Mouse (Mus musculus): ENCODE results near the gene Tmem108. TPM values are rescaled to one million over a fixed set of nuclear protein-coding genes. Genes with fewer than 3 reads are reported as not detected.

Tmem108 gene
- polyA plus RNA-seq, 1 experiment from 2014 or later: not detected

- ATAC-seq: no peak
Observed at GRCm38 (mm10) chr9:103525041-103525537, 236.5 kb downstream of the Tmem108 start.

GRCm38 (mm10) chr9:103524600-103524999 is 237.0 kb downstream of the Tmem108 start:
- ChIA-PET POLR2A (no interaction called here), CTCF (no interaction called here)
- TF ChIP-seq CTCF (IDR thresholded peaks at IDR 0.05): no peak
- DNase-seq (ENCODE audit: low read depth, low spot score) (no peak), ATAC-seq (no peak)
- peaks cover 13% of the 10 kb centered on the region for H3K27me3 ChIP-seq
- in situ Hi-C loops (cut with MboI; ENCODE audit: low pct_unique_long_range_greater_than_20kb): no loop called here

More at GRCm38 (mm10) chr9:103525041-103525537, 236.5 kb downstream of the Tmem108 start:
- H3K27me3 ChIP-seq: peaks cover 13% of the 10 kb centered on the region
- in situ Hi-C loops (cut with MboI; ENCODE audit: low pct_unique_long_range_greater_than_20kb): no loop called here
- CTCF ChIA-PET: no interaction called here
- TF ChIP-seq CTCF (IDR thresholded peaks at IDR 0.05): no peak
- POLR2A ChIA-PET: no interaction called here
- no peak for DNase-seq (ENCODE audit: low read depth, low spot score)

- CTCF ChIA-PET: no interaction called here
- in situ Hi-C loops (cut with MboI; ENCODE audit: low pct_unique_long_range_greater_than_20kb): no loop called here
- TF ChIP-seq CTCF (IDR thresholded peaks at IDR 0.05): no peak
- ATAC-seq (no peak), DNase-seq (ENCODE audit: low read depth, low spot score) (no peak)
- POLR2A ChIA-PET: interaction anchor here (0.7 kb wide), 1 partner anchor 179 kb away, joined by 4 read pairs; no protein-coding TSS in a partner anchor
- peaks cover 11% of the 10 kb centered on the region for H3K27me3 ChIP-seq
Observed at GRCm38 (mm10) chr9:103523742-103524403, 237.8 kb downstream of the Tmem108 start.

GRCm38 (mm10) chr9:103523008-103523407 is 238.6 kb downstream of the Tmem108 start:
- ChIA-PET CTCF (no interaction called here), POLR2A (interaction anchor here (0.7 kb wide), 1 partner anchor 178 kb away, joined by 4 read pairs; no protein-coding TSS in a partner anchor)
- in situ Hi-C loops (cut with MboI; ENCODE audit: low pct_unique_long_range_greater_than_20kb): no loop called here
- ATAC-seq (no peak), DNase-seq (ENCODE audit: low read depth, low spot score) (no peak)
- no peak for TF ChIP-seq CTCF (IDR thresholded peaks at IDR 0.05)
- H3K27me3 ChIP-seq: peaks cover 7% of the 10 kb centered on the region

- ATAC-seq (no peak), DNase-seq (ENCODE audit: low read depth, low spot score) (no peak)
- in situ Hi-C loops (cut with MboI; ENCODE audit: low pct_unique_long_range_greater_than_20kb): no loop called here
- no peaks in the 10 kb centered on the region for H3K27me3 ChIP-seq
- ChIA-PET CTCF (no interaction called here), POLR2A (no interaction called here)
- no peak for TF ChIP-seq CTCF (IDR thresholded peaks at IDR 0.05)
Observed at GRCm38 (mm10) chr9:103513884-103514283, 247.8 kb downstream of the Tmem108 start.

- H3K27me3 ChIP-seq: no peaks in the 10 kb centered on the region
- CTCF ChIA-PET: no interaction called here
- in situ Hi-C loops (cut with MboI; ENCODE audit: low pct_unique_long_range_greater_than_20kb): no loop called here
- ATAC-seq (no peak), DNase-seq (ENCODE audit: low read depth, low spot score) (no peak)
- POLR2A ChIA-PET: no interaction called here
- no peak for TF ChIP-seq CTCF (IDR thresholded peaks at IDR 0.05)
Observed at GRCm38 (mm10) chr9:103512257-103512656, 249.4 kb downstream of the Tmem108 start.

- ChIA-PET POLR2A (no interaction called here), CTCF (interaction anchor here (0.9 kb wide), 1 partner anchor 14 kb away, joined by 4 read pairs; no protein-coding TSS in a partner anchor)
- in situ Hi-C loops (cut with MboI; ENCODE audit: low pct_unique_long_range_greater_than_20kb): no loop called here
- H3K27me3 ChIP-seq: no peaks in the 10 kb centered on the region
- ATAC-seq (no peak), DNase-seq (ENCODE audit: low read depth, low spot score) (no peak)
- TF ChIP-seq CTCF (IDR thresholded peaks at IDR 0.05): no peak
Observed at GRCm38 (mm10) chr9:103506968-103507584, 254.6 kb downstream of the Tmem108 start.

GRCm38 (mm10) chr9:103505067-103505466 is 256.6 kb downstream of the Tmem108 start:
- ATAC-seq (no peak), DNase-seq (ENCODE audit: low read depth, low spot score) (no peak)
- in situ Hi-C loops (cut with MboI; ENCODE audit: low pct_unique_long_range_greater_than_20kb): no loop called here
- no peaks in the 10 kb centered on the region for H3K27me3 ChIP-seq
- POLR2A ChIA-PET: no interaction called here
- CTCF ChIA-PET: interaction anchor here (1.6 kb wide), 1 partner anchor 15 kb away, joined by 6 read pairs; no protein-coding TSS in a partner anchor
- TF ChIP-seq CTCF (IDR thresholded peaks at IDR 0.05): no peak

- ChIA-PET POLR2A (interaction anchor here (0.9 kb wide), 1 partner anchor 236 kb away, joined by 3 read pairs; no protein-coding TSS in a partner anchor), CTCF (interaction anchor here (1.6 kb wide), 1 partner anchor 14 kb away, joined by 6 read pairs; no protein-coding TSS in a partner anchor)
- peaks cover 2% of the 10 kb centered on the region for H3K27me3 ChIP-seq
- in situ Hi-C loops (cut with MboI; ENCODE audit: low pct_unique_long_range_greater_than_20kb): no loop called here
- no peak for TF ChIP-seq CTCF (IDR thresholded peaks at IDR 0.05)
- DNase-seq (ENCODE audit: low read depth, low spot score): no peak
- ATAC-seq: no peak
Observed at GRCm38 (mm10) chr9:103504646-103505045, 257.0 kb downstream of the Tmem108 start.

GRCm38 (mm10) chr9:103503586-103504298 is 257.9 kb downstream of the Tmem108 start:
- in situ Hi-C loops (cut with MboI; ENCODE audit: low pct_unique_long_range_greater_than_20kb): no loop called here
- ChIA-PET CTCF (interaction anchor here (0.6 kb wide), 1 partner anchor 13 kb away, joined by 3 read pairs; no protein-coding TSS in a partner anchor), POLR2A (interaction anchor here (0.9 kb wide), 1 partner anchor 237 kb away, joined by 3 read pairs; no protein-coding TSS in a partner anchor)
- DNase-seq (ENCODE audit: low read depth, low spot score) (no peak), ATAC-seq (no peak)
- no peak for TF ChIP-seq CTCF (IDR thresholded peaks at IDR 0.05)
- H3K27me3 ChIP-seq: peaks cover 11% of the 10 kb centered on the region
